Mouse (Mus musculus): ENCODE measurements around the gene Fbxo40. TPM values are rescaled to one million over a fixed set of nuclear protein-coding genes. Genes with fewer than 3 reads are reported as not detected.
A peak's percentile ranks its signal among the peaks of the same experiment; 100 is the strongest.

The Fbxo40 gene
- total RNA-seq, 2 experiments from 2014 or later, result 258 to 380 TPM

GRCm38 (mm10) chr16:36941895-36942294 lies 48.4 kb downstream of the Fbxo40 start:
- peak overlapping the region; percentile 93 for H3K27ac ChIP-seq
- peak; percentile 44 for DNase-seq
- intact Hi-C loops (cut with DNase I), result no loop called here
- H3K4me3 ChIP-seq, result no peak overlapping the region
- TF ChIP-seq CTCF (IDR thresholded peaks at IDR 0.05), result no peak

- Histone ChIP-seq H3K27ac (peak overlapping the region; percentile 93), H3K4me3 (peak overlapping the region; percentile 18; the same call in 1 of the 2 replicates)
- intact Hi-C loops (cut with DNase I), result no loop called here
- TF ChIP-seq CTCF (IDR thresholded peaks at IDR 0.05), result no peak
- DNase-seq, result no peak
These were observed 49.0 kb downstream of the Fbxo40 start for GRCm38 (mm10) chr16:36941137-36941727.

GRCm38 (mm10) chr16:36935814-36936213 lies 54.5 kb downstream of the Fbxo40 start:
- H3K4me3 ChIP-seq, result peak overlapping the region; percentile 63
- peak overlapping the region; percentile 78 for H3K27ac ChIP-seq
- no peak for TF ChIP-seq CTCF (IDR thresholded peaks at IDR 0.05)
- DNase-seq, result no peak
- intact Hi-C loops (cut with DNase I), result loop anchor here (5.0 kb wide), 1 partner anchor 54 kb away; no protein-coding TSS in a partner anchor

- H3K27ac ChIP-seq, result peak within 1 kb of the TSS; percentile 78
- no peak for DNase-seq
- intact Hi-C loops (cut with DNase I), result loop anchor here (5.0 kb wide), 1 partner anchor 53 kb away; no protein-coding TSS in a partner anchor
- no peak for TF ChIP-seq CTCF (IDR thresholded peaks at IDR 0.05)
- peak within 1 kb of the TSS; percentile 63 for H3K4me3 ChIP-seq
These were observed 55.2 kb downstream of the Fbxo40 start, which contains the start of gene Hcls1 for GRCm38 (mm10) chr16:36934841-36935620. Hcls1 (plus strand) TSS chr16:36934983.

- Histone ChIP-seq H3K27ac (peak overlapping the region; percentile 78), H3K4me3 (peak overlapping the region; percentile 63)
- intact Hi-C loops (cut with DNase I), result no loop called here
- TF ChIP-seq CTCF (IDR thresholded peaks at IDR 0.05), result no peak
- no peak for DNase-seq
These were observed 56.0 kb downstream of the Fbxo40 start for GRCm38 (mm10) chr16:36934131-36934840.

GRCm38 (mm10) chr16:36932546-36932945 lies 57.7 kb downstream of the Fbxo40 start:
- no peak for DNase-seq
- no peak for TF ChIP-seq CTCF (IDR thresholded peaks at IDR 0.05)
- intact Hi-C loops (cut with DNase I), result no loop called here

GRCm38 (mm10) chr16:36931976-36932375 lies 58.3 kb downstream of the Fbxo40 start:
- no peak overlapping the region for H3K27ac ChIP-seq
- intact Hi-C loops (cut with DNase I), result no loop called here
- TF ChIP-seq CTCF (IDR thresholded peaks at IDR 0.05), result no peak
- DNase-seq, result no peak
- no peak overlapping the region for H3K4me3 ChIP-seq

More at GRCm38 (mm10) chr16:36932546-36932945, 57.7 kb downstream of the Fbxo40 start:
- Histone ChIP-seq H3K4me3 (no peak overlapping the region), H3K27ac (no peak overlapping the region)

- Histone ChIP-seq H3K27ac (0 out of 2 replicates have a peak overlapping the region, but pooled peaks have one; percentile 28), H3K4me3 (no peak overlapping the region)
- intact Hi-C loops (cut with DNase I), result no loop called here
- no peak for DNase-seq
- no peak for TF ChIP-seq CTCF (IDR thresholded peaks at IDR 0.05)
These were observed 58.9 kb downstream of the Fbxo40 start for GRCm38 (mm10) chr16:36931381-36931780.

- H3K27ac ChIP-seq, result no peak overlapping the region; the same call in 1 of the 2 replicates
- intact Hi-C loops (cut with DNase I), result no loop called here
- DNase-seq, result no peak
- TF ChIP-seq CTCF (IDR thresholded peaks at IDR 0.05), result no peak
- no peak overlapping the region for H3K4me3 ChIP-seq
These were observed 59.8 kb downstream of the Fbxo40 start for GRCm38 (mm10) chr16:36930231-36931136.

- no peak for TF ChIP-seq CTCF (IDR thresholded peaks at IDR 0.05)
- DNase-seq, result no peak
- Histone ChIP-seq H3K27ac (no peak overlapping the region), H3K4me3 (no peak overlapping the region)
- intact Hi-C loops (cut with DNase I), result no loop called here
These were observed 61.1 kb downstream of the Fbxo40 start for GRCm38 (mm10) chr16:36929216-36929615.

GRCm38 (mm10) chr16:36928106-36928500 lies 62.2 kb downstream of the Fbxo40 start:
- intact Hi-C loops (cut with DNase I), result no loop called here
- H3K27ac ChIP-seq, result no peak overlapping the region
- no peak for TF ChIP-seq CTCF (IDR thresholded peaks at IDR 0.05)
- DNase-seq, result no peak
- no peak overlapping the region for H3K4me3 ChIP-seq

Data from gastrocnemius, adult 2 months (tissue).